Mouse (Mus musculus) stomach, embryonic 16.5 days (tissue): ENCODE results near the gene Sptbn4. TPM values are rescaled to one million over a fixed set of nuclear protein-coding genes. Genes with fewer than 3 reads are reported as not detected.

Experiments used
- ATAC-seq: fragments of 200-750 bp; cut with Nextera tagmentation; 2 replicates; pipeline ENCODE4 v1.8.0; 2017; ENCODE audit warnings: moderate number of reproducible peaks, moderate TSS enrichment; ENCODE audit not compliant: insufficient read depth, low FRiP score
- H3K27ac ChIP-seq: fragments of 300-500 bp; sonication (generic); 2 replicates; pipeline ENCODE4 v1.5.1; 2014; ENCODE audit warnings: low read length
- H3K27me3 ChIP-seq: fragments of 300-500 bp; sonication (generic); 2 replicates; pipeline ENCODE4 v1.6.1; 2014; ENCODE audit warnings: low read length, control low read depth, mixed read lengths; ENCODE audit not compliant: control insufficient read depth, insufficient read depth
- H3K36me3 ChIP-seq: fragments of 300-500 bp; sonication (generic); 2 replicates; pipeline ENCODE4 v1.6.1; 2014; ENCODE audit warnings: low read length; ENCODE audit not compliant: control insufficient read depth, insufficient read depth
- H3K4me1 ChIP-seq: fragments of 300-500 bp; sonication (generic); 2 replicates; pipeline ENCODE4 v1.6.1; 2014; ENCODE audit warnings: low read length, control low read depth, mixed read lengths; ENCODE audit not compliant: control insufficient read depth, insufficient read depth
- H3K4me2 ChIP-seq: fragments of 300-500 bp; sonication (generic); 2 replicates; pipeline ENCODE4 v1.6.1; 2014; ENCODE audit warnings: low read depth, low read length, mixed read lengths
- H3K4me3 ChIP-seq: fragments of 300-500 bp; sonication (generic); replicated peaks from 2 replicates; pipeline ENCODE4 v1.5.1; 2014; ENCODE audit warnings: mild to moderate bottlenecking, low read length
- H3K9ac ChIP-seq: fragments of 300-500 bp; sonication (generic); 2 replicates; pipeline ENCODE4 v1.6.1; 2014; ENCODE audit warnings: low read length
- H3K9me3 ChIP-seq: fragments of 300-500 bp; sonication (generic); replicated peaks from 2 replicates; pipeline ENCODE4 v1.6.1; 2016; ENCODE audit warnings: low read length, control low read depth; ENCODE audit not compliant: control insufficient read depth
- WGBS: fragments of 180-500 bp; shearing (Covaris S2); extraction: QIAGEN DNeasy Blood & Tissue Kit; methylation state at CpG from one replicate; pipeline ENCODE4 v1.1.7; 2014; 5-methylcytosine and 5-hydroxymethylcytosine counted together
- polyA plus RNA-seq: library from polyadenylated mRNA; unstranded; fragments of >200 nt; fragmentation: Nextera tagmentation; extraction: Ambion mirVana; gene quantifications from 2 replicates; pipeline ENCODE4 v1.2.1, GENCODE M21; 2015

Gene Sptbn4
- polyA plus RNA-seq, 1 experiment from 2014 or later = 0.50 TPM

- Histone ChIP-seq H3K27me3 (no peaks in the 10 kb centered on the region), H3K36me3 (peaks cover 21% of the 10 kb centered on the region), H3K4me3 (no peak overlapping the region), H3K4me1 (peaks cover 14% of the 10 kb centered on the region), H3K9me3 (peaks cover 12% of the 10 kb centered on the region), H3K27ac (no peak overlapping the region), H3K4me2 (no peak overlapping the region), H3K9ac (no peak overlapping the region)
- ATAC-seq = no peak
- 86% methylated on average over 12 of the region's 12 CpGs for whole genome bisulfite sequencing
These were observed 135.7 kb downstream of the Sptbn4 start for GRCm38 (mm10) chr7:27311651-27312284.

DNA sequence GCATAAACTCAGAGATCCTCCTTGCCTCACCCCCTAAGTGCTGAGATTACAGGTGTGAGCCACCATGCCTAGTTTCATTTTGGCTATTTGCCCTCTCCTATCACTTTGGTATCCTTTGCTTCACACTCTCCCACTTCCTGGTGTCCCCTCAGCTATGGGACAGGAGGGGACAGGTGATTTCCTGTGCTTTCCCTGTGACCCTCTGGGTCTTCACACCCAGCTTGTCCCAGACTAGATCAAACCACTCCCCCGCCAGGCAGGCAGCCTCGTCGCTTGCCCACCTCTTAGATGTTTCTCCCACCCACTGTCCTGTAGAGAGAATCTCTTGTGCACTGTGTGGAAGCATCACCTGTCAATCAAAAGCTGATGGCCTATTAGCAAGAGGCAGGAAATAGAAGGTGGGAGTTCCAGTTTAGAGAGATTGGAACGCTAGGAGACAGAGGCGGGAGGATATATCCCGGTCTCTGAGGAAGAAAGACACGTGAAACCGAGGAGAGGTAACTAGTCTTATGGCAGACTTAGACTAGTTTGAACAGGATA lies 136.4 kb downstream of the Sptbn4 start:
- no peak overlapping the region for H3K9ac ChIP-seq
- no peaks in the 10 kb centered on the region for H3K27me3 ChIP-seq
- H3K4me2 ChIP-seq = 0 out of 2 replicates have a peak overlapping the region, but pooled peaks have one; percentile 31
- H3K36me3 ChIP-seq = peaks cover 26% of the 10 kb centered on the region
- H3K9me3 ChIP-seq = peaks cover 12% of the 10 kb centered on the region
- no peak overlapping the region for H3K27ac ChIP-seq
- peaks cover 14% of the 10 kb centered on the region for H3K4me1 ChIP-seq
- ATAC-seq = no peak
- 59% methylated on average over 8 of the region's 8 CpGs for WGBS
- no peak overlapping the region for H3K4me3 ChIP-seq

GRCm38 (mm10) chr7:27310306-27310705 lies 137.2 kb downstream of the Sptbn4 start:
- H3K9me3 ChIP-seq = peaks cover 12% of the 10 kb centered on the region
- peak overlapping the region; percentile 57; the same call in 1 of the 2 replicates for H3K27ac ChIP-seq
- H3K9ac ChIP-seq = no peak overlapping the region
- ATAC-seq = peak; percentile 29; the same call in 1 of the 2 replicates
- H3K4me2 ChIP-seq = peak overlapping the region; percentile 31
- H3K36me3 ChIP-seq = peaks cover 26% of the 10 kb centered on the region
- H3K4me3 ChIP-seq = peak overlapping the region; percentile 15
- peaks cover 14% of the 10 kb centered on the region for H3K4me1 ChIP-seq
- 19% methylated on average over 17 of the region's 17 CpGs for WGBS
- no peaks in the 10 kb centered on the region for H3K27me3 ChIP-seq

- peak overlapping the region; percentile 31; the same call in 1 of the 2 replicates for H3K4me2 ChIP-seq
- WGBS = 56% methylated on average over 3 of the region's 3 CpGs
These were observed 137.7 kb downstream of the Sptbn4 start for GRCm38 (mm10) chr7:27309832-27310231.

DNA sequence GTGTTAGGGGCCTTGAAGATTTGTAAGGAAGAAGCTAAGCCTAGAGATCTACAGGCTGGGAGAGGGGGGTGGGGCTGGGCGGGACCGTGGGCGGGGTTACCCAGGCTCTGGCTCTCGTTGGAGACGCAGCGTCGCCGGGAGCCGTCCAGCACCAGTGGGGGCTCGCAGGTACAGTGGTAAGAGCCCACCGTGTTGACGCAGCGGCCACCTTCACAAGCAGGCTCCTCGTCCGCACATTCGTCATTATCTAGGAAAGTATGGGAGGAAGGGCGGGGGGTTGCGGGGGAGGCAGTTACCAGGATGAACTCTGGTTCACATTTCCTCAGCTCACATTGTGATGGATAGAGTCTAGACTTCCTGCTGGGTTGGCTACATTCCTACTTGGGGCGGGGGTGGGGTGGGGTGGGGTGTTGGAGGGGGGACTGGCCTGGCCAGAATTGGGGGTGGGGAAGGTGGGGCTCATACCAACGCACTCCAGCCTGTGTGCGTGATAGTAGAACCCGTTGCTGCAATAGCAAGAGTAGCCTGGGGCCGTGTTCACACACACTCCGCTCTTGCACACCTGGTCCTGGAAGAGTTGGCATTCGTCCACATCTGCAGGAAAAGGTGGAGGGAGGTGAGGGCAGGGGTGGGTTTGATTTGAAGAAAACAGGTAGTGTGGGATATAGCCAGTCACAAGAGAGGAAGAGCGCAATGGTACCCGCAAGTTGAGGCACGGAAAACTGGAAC lies 138.5 kb downstream of the Sptbn4 start:
- Histone ChIP-seq H3K4me2 (peak overlapping the region; percentile 53), H3K4me3 (peak overlapping the region; percentile 40), H3K27me3 (no peaks in the 10 kb centered on the region), H3K4me1 (peaks cover 14% of the 10 kb centered on the region), H3K9ac (no peak overlapping the region), H3K27ac (peak overlapping the region; percentile 75), H3K9me3 (peaks cover 6% of the 10 kb centered on the region), H3K36me3 (peaks cover 19% of the 10 kb centered on the region)
- peak; percentile 68 for ATAC-seq
- 10% methylated on average over 28 of the region's 28 CpGs for WGBS

More at GRCm38 (mm10) chr7:27309832-27310231, 137.7 kb downstream of the Sptbn4 start:
- Histone ChIP-seq H3K4me1 (peaks cover 14% of the 10 kb centered on the region), H3K36me3 (peaks cover 26% of the 10 kb centered on the region), H3K27ac (peak overlapping the region; percentile 75; the same call in 1 of the 2 replicates), H3K9me3 (peaks cover 12% of the 10 kb centered on the region), H3K27me3 (no peaks in the 10 kb centered on the region), H3K4me3 (no peak overlapping the region), H3K9ac (no peak overlapping the region)
- no peak for ATAC-seq

GRCm38 (mm10) chr7:27307551-27307950 lies 139.9 kb downstream of the Sptbn4 start:
- no peak overlapping the region for H3K4me2 ChIP-seq
- no peak overlapping the region for H3K9ac ChIP-seq
- 77% methylated on average over 9 of the region's 9 CpGs for WGBS
- H3K27ac ChIP-seq = no peak overlapping the region
- H3K4me1 ChIP-seq = peaks cover 14% of the 10 kb centered on the region
- no peaks in the 10 kb centered on the region for H3K9me3 ChIP-seq
- 0 out of 2 replicates have a peak, but pooled peaks cover 6% of the 10 kb centered on the region for H3K36me3 ChIP-seq
- no peak overlapping the region for H3K4me3 ChIP-seq
- ATAC-seq = no peak
- H3K27me3 ChIP-seq = no peaks in the 10 kb centered on the region

Other genes with a start within 250 kb of the Sptbn4 start
- gene Itpkc, start 219.0 kb downstream of the Sptbn4 start, polyA plus RNA-seq = 10.3 and 11.0 TPM in 2 replicates
- 26.4 TPM in 2 replicates for gene Coq8b, start 214.7 kb downstream of the Sptbn4 start, polyA plus RNA-seq
- gene Numbl, start 189.3 kb downstream of the Sptbn4 start, polyA plus RNA-seq = 13.7 and 15.8 TPM in 2 replicates
- 170 and 202 TPM in 2 replicates for gene Ltbp4, start 110.0 kb downstream of the Sptbn4 start, polyA plus RNA-seq
- 41.0 and 41.7 TPM in 2 replicates for gene Shkbp1, start 91.7 kb downstream of the Sptbn4 start, polyA plus RNA-seq
- gene Gm20479, start 90.3 kb downstream of the Sptbn4 start, polyA plus RNA-seq = 3.0 TPM in 1 of 2 replicates, not detected in the other
- gene Blvrb, start 292 bp upstream of the Sptbn4 start, polyA plus RNA-seq = 112 and 113 TPM in 2 replicates
- gene Sertad3, start 26.1 kb upstream of the Sptbn4 start, polyA plus RNA-seq = 38.1 and 39.4 TPM in 2 replicates
- 42.0 and 45.9 TPM in 2 replicates for gene Sertad1, start 39.2 kb upstream of the Sptbn4 start, polyA plus RNA-seq
- 3.7 and 4.0 TPM in 2 replicates for gene Prx, start 51.6 kb upstream of the Sptbn4 start, polyA plus RNA-seq
- gene Hipk4, start 75.6 kb upstream of the Sptbn4 start, polyA plus RNA-seq = 0.35 and 0.79 TPM in 2 replicates
- gene Pld3, start 105.5 kb upstream of the Sptbn4 start, polyA plus RNA-seq = 93.5 and 107 TPM in 2 replicates
- gene 2310022A10Rik, start 105.5 kb upstream of the Sptbn4 start, polyA plus RNA-seq = 23.0 and 25.6 TPM in 2 replicates
- 79.0 and 84.6 TPM in 2 replicates for gene Akt2, start 143.9 kb upstream of the Sptbn4 start, polyA plus RNA-seq
- 0.94 and 1.3 TPM in 2 replicates for gene Ttc9b, start 206.2 kb upstream of the Sptbn4 start, polyA plus RNA-seq
- gene Map3k10, start 226.9 kb upstream of the Sptbn4 start, polyA plus RNA-seq = 2.7 and 4.1 TPM in 2 replicates
- gene Zfp607b, start 241.7 kb upstream of the Sptbn4 start, polyA plus RNA-seq = 2.5 and 4.1 TPM in 2 replicates